Mouse (Mus musculus) midbrain, embryonic 16.5 days (tissue): Measurements from ENCODE around the gene Fez1. TPM values are rescaled to one million over a fixed set of nuclear protein-coding genes. Genes with fewer than 3 reads are reported as not detected.

Experiments used
- ATAC-seq: fragments of 200-750 bp; cut with Nextera tagmentation; 2 replicates; pipeline ENCODE4 v1.8.0; 2017; ENCODE audit warnings: moderate TSS enrichment
- H3K27ac ChIP-seq: fragments of 300-500 bp; sonication (generic); 2 replicates; pipeline ENCODE4 v1.5.1; 2014; ENCODE audit warnings: mild to moderate bottlenecking, low read length, mixed read lengths
- H3K27me3 ChIP-seq: fragments of 300-500 bp; sonication (generic); 2 replicates; pipeline ENCODE4 v1.6.1; 2014; ENCODE audit warnings: low read depth, low read length, mixed read lengths; ENCODE audit not compliant: control insufficient read depth, insufficient read depth
- H3K36me3 ChIP-seq: fragments of 300-500 bp; sonication (generic); 2 replicates; pipeline ENCODE4 v1.6.1; 2014; ENCODE audit warnings: mild to moderate bottlenecking, low read length, moderate library complexity, mixed read lengths; ENCODE audit not compliant: control insufficient read depth, insufficient read depth
- H3K4me1 ChIP-seq: fragments of 300-500 bp; sonication (generic); 2 replicates; pipeline ENCODE4 v1.6.1; 2014; ENCODE audit warnings: mild to moderate bottlenecking, low read length, mixed read lengths; ENCODE audit not compliant: control insufficient read depth, insufficient read depth
- H3K4me2 ChIP-seq: fragments of 300-500 bp; sonication (generic); 2 replicates; pipeline ENCODE4 v1.6.1; 2014; ENCODE audit warnings: mild to moderate bottlenecking, low read length, mixed read lengths
- H3K4me3 ChIP-seq: fragments of 300-500 bp; sonication (generic); 2 replicates; pipeline ENCODE4 v1.5.1; 2014; ENCODE audit warnings: low read depth, mild to moderate bottlenecking, low read length, moderate library complexity, mixed read lengths
- H3K9ac ChIP-seq: fragments of 300-500 bp; sonication (generic); 2 replicates; pipeline ENCODE4 v1.6.1; 2014; ENCODE audit warnings: low read depth, low read length, mixed read lengths
- H3K9me3 ChIP-seq: fragments of 300-500 bp; sonication (generic); replicated peaks from 2 replicates; pipeline ENCODE4 v1.6.1; 2014; ENCODE audit warnings: mild to moderate bottlenecking, low read length, mixed read lengths; ENCODE audit not compliant: control insufficient read depth, poor library complexity, severe bottlenecking
- WGBS: fragments of 180-500 bp; shearing (Covaris S2); extraction: QIAGEN DNeasy Blood & Tissue Kit; methylation state at CpG from one replicate; pipeline ENCODE4 v1.1.7; 2014; 5-methylcytosine and 5-hydroxymethylcytosine counted together
- polyA plus RNA-seq: library from polyadenylated mRNA; unstranded; fragments of >200 nt; fragmentation: Nextera tagmentation; extraction: Ambion mirVana; gene quantifications from 2 replicates; pipeline ENCODE4 v1.2.1, GENCODE M21; 2015

Fez1 gene
- polyA plus RNA-seq, 1 experiment from 2014 or later, result 638 TPM

- H3K27me3 ChIP-seq, result no peaks in the 10 kb centered on the region
- 86% methylated on average over 5 of the region's 5 CpGs for WGBS
Measured at GRCm38 (mm10) chr9:36923753-36924152, 102.1 kb downstream of the Fez1 start.

More at GRCm38 (mm10) chr9:36923753-36924152, 102.1 kb downstream of the Fez1 start:
- Histone ChIP-seq H3K36me3 (no peaks in the 10 kb centered on the region), H3K4me2 (no peak overlapping the region), H3K9me3 (no peaks in the 10 kb centered on the region), H3K9ac (no peak overlapping the region), H3K27ac (0 out of 2 replicates have a peak overlapping the region, but pooled peaks have one; percentile 3), H3K4me3 (no peak overlapping the region), H3K4me1 (peaks cover 21% of the 10 kb centered on the region)
- no peak for ATAC-seq

Other genes starting within 250 kb of the Fez1 start
- not detected in 2 replicates for gene Gm17689, start 239.2 kb upstream of the Fez1 start, polyA plus RNA-seq
- gene A630095E13Rik, start 178.5 kb upstream of the Fez1 start, polyA plus RNA-seq, result not detected in 2 replicates
- not detected in 2 replicates for gene Acrv1, start 128.6 kb upstream of the Fez1 start, polyA plus RNA-seq
- gene Chek1, start 94.8 kb upstream of the Fez1 start, polyA plus RNA-seq, result 5.6 and 8.8 TPM in 2 replicates
- gene Stt3a, start 54.2 kb upstream of the Fez1 start, polyA plus RNA-seq, result 85.1 and 89.0 TPM in 2 replicates
- 118 and 120 TPM in 2 replicates for gene Ei24, start 24.5 kb upstream of the Fez1 start, polyA plus RNA-seq